Mouse (Mus musculus) bone marrow macrophage, adult 2 months (primary cell): ENCODE measurements at regions not wholly inside any gene's neighbourhood (a gene's known extent, or its start where the extent isn't known, plus 50 kb on each side); places are given as distances from the start of the nearest gene placed in this dataset.

ENCODE experiments used
- CTCF ChIP-seq: IDR thresholded peaks from 2 replicates; pipeline ENCODE4 v1.5.1; 2012; ENCODE audit warnings: low read depth, mild to moderate bottlenecking, low read length, moderate library complexity
- POLR2A ChIP-seq: IDR thresholded peaks from 2 replicates; pipeline ENCODE4 v1.6.1; 2012; ENCODE audit warnings: mild to moderate bottlenecking, low read depth, low read length, borderline replicate concordance

- TF ChIP-seq CTCF (no peak), POLR2A (no peak)
Observed at GRCm38 (mm10) chr7:69599866-69600265, 766.7 kb downstream of the Nr2f2 start.
